Mouse (Mus musculus): ENCODE measurements at regions not wholly inside any gene's neighbourhood (a gene's known extent, or its start where the extent isn't known, plus 50 kb on each side); places are given as distances from the start of the nearest gene placed in this dataset.

- DNase-seq = no peak
Measured at GRCm38 (mm10) chr10:99533468-99533867, 226.0 kb downstream of the Csl start.

GRCm38 (mm10) chr10:99534237-99534636 lies 225.2 kb downstream of the Csl start:
- DNase-seq = no peak

GRCm38 (mm10) chr10:99538639-99539038 lies 220.8 kb downstream of the Csl start:
- DNase-seq = no peak

DNA sequence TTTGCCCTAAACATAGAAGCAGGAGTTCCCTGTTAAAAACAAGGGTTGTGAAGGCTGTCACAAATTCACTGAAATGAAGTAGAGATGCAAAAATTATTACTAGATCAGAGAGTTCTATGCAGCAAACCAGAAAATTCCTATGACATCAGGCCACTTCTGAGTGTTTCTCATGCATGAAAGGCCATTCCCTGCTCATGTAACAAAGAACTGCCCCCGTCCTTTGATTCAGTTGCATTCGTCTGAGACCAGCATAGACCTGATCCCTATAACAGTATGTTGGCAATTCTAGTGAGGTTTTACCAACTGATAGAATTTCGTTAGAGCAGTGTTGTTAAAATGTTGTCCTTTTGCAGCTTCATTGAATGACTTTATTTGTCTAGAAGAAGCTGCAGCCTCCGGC lies 207.1 kb downstream of the Csl start:
- DNase-seq = no peak

DNA sequence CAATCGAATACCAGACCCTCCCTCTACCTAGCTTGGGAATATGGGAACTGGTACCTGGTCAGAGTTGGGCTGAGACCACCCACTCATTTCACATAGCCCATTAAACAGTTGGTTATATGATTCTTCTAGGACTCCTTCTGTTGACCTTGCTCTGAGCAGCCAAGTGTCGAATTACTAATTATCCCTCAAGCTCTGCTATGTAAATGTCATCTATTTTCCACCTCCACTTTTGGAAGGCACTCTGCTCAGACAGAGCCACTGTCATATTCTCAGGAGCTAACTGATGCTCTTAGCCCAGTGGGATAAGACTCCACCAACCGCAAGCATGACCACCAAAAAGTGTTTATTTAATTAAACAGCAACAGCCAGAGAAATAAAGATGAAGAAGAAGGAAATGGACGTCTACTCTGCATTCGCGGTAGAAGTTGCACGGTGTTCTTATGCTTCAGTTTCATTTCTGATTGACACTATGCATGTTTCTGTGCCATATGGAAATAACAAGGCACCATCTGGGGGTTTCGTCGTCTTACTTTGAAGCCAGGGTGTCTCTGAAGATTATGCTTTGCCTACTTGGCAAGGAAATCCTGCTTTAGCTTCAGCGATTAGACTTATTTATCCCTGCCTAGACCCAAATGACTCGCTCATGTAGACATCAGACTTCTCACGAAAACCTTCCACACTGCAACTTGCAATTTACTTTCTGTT lies 206.5 kb downstream of the Csl start:
- DNase-seq = no peak

DNA sequence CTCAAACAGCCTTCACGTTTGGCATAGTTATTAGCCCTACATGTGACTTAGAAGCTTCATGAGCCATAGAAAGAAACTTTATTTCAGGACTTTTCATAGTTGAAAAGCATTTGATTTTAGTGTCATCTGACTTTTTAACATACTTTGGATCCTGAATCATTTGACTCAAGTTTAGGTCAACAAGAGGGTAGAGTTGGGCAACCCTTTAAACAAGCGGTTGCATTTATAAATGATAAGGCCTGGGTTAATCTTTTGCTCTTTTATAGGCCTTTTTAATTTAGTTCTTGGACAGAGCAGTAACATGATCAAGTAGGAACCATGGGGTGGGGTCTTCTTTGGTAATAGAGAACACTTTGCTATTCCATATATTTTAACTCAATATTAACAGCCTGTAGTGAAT lies 204.4 kb downstream of the Csl start:
- DNase-seq = no peak

GRCm38 (mm10) chr10:99555658-99556352 lies 203.7 kb downstream of the Csl start:
- peak in 1 of 2 experiments; percentile 26 for DNase-seq

GRCm38 (mm10) chr10:99556353-99557036 lies 203.0 kb downstream of the Csl start:
- no peak for DNase-seq

DNA sequence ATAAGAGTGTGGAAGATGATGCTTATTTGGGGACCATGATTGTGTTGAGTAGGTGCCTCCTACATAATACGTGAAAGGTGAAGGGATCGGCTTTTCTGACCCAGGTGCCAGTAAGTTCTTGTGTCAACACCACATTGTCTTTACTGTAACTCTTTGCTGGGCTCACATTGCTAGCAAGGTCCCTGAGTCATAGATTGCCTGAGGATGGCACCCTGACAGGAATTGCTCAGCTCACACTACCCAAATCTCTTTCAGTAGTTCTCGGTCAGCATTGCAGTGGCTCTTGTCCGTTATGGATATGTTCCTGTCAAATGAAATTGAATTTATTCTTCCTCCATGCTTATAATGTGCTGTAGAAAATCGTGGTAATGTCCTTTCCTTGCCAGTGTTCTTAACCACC lies 200.8 kb downstream of the Csl start:
- DNase-seq = no peak

- no peak for DNase-seq
Measured at GRCm38 (mm10) chr10:99561166-99561818, 198.2 kb downstream of the Csl start.

DNA sequence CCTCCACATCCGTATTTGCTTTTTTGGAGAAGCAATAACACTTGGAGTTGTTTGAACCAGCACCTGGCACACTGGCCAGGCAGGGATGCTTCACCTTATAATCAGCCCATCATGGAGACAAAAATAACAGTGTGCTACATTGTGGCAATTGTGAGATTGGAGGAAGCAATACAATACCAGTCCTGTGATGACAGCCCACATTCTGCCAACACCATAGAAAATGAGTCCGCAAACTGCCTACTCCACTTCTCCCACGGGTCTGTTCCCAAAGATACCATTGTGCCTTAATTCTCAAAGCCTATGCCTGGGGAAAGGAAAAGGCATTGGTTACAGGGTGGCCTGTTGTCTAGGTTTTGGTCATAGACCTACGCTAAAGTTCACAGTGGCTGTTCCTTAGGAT lies 194.9 kb downstream of the Csl start:
- DNase-seq = no peak

DNA sequence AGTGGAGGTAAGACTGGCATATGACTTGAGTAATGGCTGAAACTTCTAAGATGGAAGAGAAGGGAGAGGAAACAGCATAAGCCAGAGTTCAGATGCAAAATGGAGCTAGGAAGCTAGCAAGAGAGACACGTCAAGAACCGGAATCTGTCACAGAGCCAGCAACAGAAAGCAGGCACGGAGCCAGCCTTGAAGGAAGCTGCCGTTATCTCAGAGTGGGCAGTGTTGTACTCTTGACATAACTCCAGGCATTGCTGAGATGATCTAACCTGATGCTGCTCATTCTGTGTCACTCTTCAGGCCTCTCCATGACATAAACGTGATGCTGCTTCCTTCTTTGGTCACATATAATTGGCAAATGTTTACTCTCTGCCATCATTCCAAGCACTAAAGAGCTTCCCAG lies 191.0 kb downstream of the Csl start:
- DNase-seq = peak; percentile 11 to 25

DNA sequence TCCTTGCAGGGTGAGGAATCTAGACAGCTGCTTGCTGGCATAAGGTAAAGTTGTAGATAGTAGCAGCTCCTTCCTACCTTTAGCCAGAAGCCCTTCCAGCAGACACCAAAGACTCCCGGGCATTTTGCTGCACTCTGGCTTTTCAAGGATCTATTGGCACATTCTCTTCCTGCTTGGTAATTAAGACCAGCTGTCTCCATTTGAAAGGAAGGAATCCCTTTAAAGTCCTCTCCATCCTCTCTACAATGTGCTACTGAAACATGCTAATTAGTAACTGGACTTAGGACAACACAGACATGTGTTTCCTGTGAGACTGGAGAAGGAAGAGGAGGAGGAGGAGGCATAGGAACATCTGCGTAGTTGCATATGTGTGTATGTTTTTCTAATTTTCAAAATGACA lies 189.3 kb downstream of the Csl start:
- DNase-seq = no peak

DNA sequence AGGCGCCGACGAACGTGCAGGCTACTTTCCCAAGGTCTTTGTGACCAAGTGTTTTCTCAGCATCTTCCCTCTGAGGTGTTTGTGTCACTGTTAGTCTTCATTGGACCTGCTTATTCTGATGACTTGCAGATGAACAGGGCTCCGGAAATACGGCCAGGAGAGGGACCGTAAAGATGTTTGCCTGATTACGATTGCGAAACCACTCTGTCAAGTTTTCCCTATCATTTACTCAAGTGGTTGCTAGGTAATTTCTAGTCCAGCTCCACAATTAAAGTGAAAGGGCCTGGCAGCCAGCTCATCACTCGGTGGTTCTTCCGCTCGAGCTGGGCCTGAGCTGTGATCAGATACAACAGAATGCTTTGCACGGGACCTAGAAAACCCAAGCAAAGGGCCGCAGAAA lies 185.5 kb downstream of the Csl start:
- DNase-seq = no peak

- no peak for DNase-seq
Measured at GRCm38 (mm10) chr10:99575294-99575693, 184.2 kb downstream of the Csl start.

DNA sequence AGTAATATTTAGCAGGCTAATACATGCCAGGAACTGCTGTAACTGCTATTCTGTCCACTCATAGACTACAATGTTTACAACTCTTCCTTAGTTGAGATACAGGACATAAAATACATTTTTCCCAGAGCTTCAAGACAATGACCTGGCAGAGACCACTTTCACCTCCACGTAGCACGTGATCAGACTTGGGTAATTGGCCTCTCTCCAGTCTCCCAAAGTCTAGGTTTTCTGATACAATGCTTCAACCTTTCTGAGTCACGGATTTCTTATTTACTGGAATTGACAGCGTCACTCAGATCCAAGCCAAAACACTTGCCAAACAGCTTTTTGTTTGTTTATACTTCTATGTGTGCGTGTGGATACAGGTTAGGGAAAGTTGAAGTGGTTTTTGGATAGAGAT lies 183.2 kb downstream of the Csl start:
- no peak for DNase-seq

DNA sequence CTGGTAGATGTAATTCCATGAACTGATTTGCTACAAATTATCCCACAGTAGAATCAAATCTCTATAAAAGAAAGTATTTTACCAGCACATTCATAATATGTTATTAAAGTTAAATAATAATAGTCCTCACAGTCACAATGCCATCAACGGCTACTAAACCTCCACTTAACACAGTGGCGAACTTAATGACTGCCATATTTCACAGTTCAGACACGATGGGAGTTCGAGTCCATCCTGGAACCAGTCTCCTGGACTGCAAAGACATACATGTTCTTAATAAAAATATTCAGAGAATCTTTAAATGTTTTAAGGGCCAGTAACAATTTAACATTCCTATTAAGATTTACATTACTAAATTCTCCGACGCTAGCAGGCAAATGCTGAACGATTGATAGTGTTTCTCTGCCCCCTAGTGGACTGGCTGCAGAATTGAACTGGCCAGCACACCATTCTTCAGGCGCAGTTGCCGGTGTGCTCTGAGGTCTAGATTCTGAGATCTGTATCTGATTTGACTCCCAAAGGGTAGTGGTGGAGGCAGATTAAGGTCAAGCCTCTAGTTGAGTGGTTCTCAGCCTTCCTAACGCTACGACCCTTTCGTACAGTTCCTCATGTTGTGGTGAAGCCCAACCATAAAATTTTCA lies 182.3 kb downstream of the Csl start:
- DNase-seq = peak; percentile 9 to 33

DNA sequence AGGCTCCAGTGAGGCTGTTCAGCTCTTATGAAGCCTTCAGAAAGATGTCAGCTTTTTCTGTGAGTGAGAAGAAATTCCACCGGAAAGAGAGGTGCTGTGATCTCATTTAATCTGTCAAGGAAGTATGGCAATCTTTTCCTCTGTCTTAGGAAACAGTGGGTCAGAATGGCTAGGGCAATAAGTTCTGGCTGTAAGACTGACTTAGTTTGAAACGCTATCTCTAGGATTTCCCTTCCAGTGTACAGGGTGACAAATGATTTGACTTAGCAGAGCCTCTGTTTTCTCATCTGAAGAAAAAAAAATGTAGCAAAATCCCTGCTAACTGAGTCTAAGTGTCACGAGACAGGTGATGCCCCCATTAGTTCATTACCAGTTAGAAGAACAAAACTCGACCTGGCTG lies 181.1 kb downstream of the Csl start:
- no peak for DNase-seq

- no peak for DNase-seq
Measured at GRCm38 (mm10) chr10:99580191-99580590, 179.3 kb downstream of the Csl start.

- no peak for DNase-seq
Measured at GRCm38 (mm10) chr10:99581074-99581473, 178.4 kb downstream of the Csl start.

- no peak for DNase-seq
Measured at GRCm38 (mm10) chr10:99584855-99585254, 174.6 kb downstream of the Csl start.

GRCm38 (mm10) chr10:99592220-99592619 lies 167.2 kb downstream of the Csl start:
- DNase-seq = no peak

GRCm38 (mm10) chr10:99595659-99596058 lies 163.8 kb downstream of the Csl start:
- DNase-seq = no peak
